Mouse (Mus musculus) olfactory bulb, adult 2 months (tissue): ENCODE results near the gene Abat.

ENCODE experiments used
- CTCF ChIP-seq: fragments of 200-500 bp; IDR thresholded peaks from 2 replicates; pipeline ENCODE4 v1.5.1; 2012; ENCODE audit warnings: low read depth, mild to moderate bottlenecking, low read length, moderate library complexity; ENCODE audit not compliant: insufficient read depth
- POLR2A ChIP-seq: fragments of 200-500 bp; IDR thresholded peaks from 2 replicates; pipeline ENCODE4 v1.6.1; 2012; ENCODE audit warnings: mild to moderate bottlenecking, low read depth, low read length, moderate library complexity; ENCODE audit not compliant: insufficient read depth

DNA sequence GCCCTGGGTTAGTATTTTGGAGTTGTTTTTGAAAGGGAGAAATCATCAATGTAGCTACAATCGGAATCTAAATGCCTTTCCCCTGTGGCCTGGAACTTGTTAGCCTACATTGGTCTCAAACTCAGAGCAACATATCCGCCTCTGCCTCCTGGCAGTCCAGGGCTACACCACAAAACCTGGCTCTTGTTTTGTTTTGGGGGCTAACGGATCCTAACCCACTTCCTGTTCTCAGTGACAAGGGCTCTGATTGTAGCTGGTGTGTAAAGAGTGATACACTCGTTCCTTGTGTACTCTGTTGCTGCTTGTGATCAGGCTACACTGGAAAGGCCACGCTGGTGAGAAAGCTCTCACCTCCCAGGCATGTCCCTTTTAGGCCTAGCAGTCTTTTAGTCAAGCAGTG is 118.2 kb downstream of the Abat start:
- TF ChIP-seq CTCF (no peak), POLR2A (no peak)
